In genomic region chr11:84721979-84722378, GRCm38 (mm10) we compare ENCODE assay signal across 12 mouse cellular contexts.
DNase-seq lines count a peak whose midpoint lies in the region; ATAC-seq and TF ChIP-seq lines count a peak whose summit lies in the region.
"Had no signal": no experiment of that assay in that cellular context is flagged by ENCODE, and none has a peak within 500 bp of the region (broad histone marks: within the 10 kb centered on the region; RNA-seq: fewer than 3 reads in every experiment).

No protein-coding gene starts in this region.

- no peak for ATAC-seq in hindbrain, embryonic 13.5 days (ENCODE audit: low FRiP score)
- ATAC-seq in intestine, embryonic 15.5 days: no peak

- H3K4me2 ChIP-seq in hindbrain, embryonic 13.5 days: no peak overlapping the region
- H3K4me2 ChIP-seq in intestine, embryonic 15.5 days (replicated peaks): no peak overlapping the region
- H3K4me2 ChIP-seq: embryonic facial prominence, embryonic 12.5 days; heart, embryonic 11.5 days had no signal

- intact Hi-C loops in gastrocnemius, adult 2 months (cut with DNase I): no loop called here
- intact Hi-C loops in gastrocnemius, postnatal 36 days (cut with DNase I): no loop called here

- no peaks in the 10 kb centered on the region for H3K9me3 ChIP-seq in hindbrain, embryonic 13.5 days
- H3K9me3 ChIP-seq in intestine, embryonic 15.5 days: no peaks in the 10 kb centered on the region
- H3K9me3 ChIP-seq: embryonic facial prominence, embryonic 12.5 days had no signal

- 36% methylated on average over 3 of the region's 3 CpGs for WGBS in hindbrain, embryonic 13.5 days
- 27% methylated on average over 3 of the region's 3 CpGs for WGBS in intestine, embryonic 15.5 days

- TF ChIP-seq CTCF in gastrocnemius, adult 2 months (IDR thresholded peaks at IDR 0.05): peak; percentile 26; the same call in 1 of the 2 replicates

- peaks cover 44% of the 10 kb centered on the region for H3K4me1 ChIP-seq in hindbrain, embryonic 13.5 days (replicated peaks)
- H3K4me1 ChIP-seq in intestine, embryonic 15.5 days (replicated peaks): no peaks in the 10 kb centered on the region
- H3K4me1 ChIP-seq: embryonic facial prominence, embryonic 12.5 days had no signal

- no peak overlapping the region for H3K27ac ChIP-seq in gastrocnemius, adult 2 months
- peak overlapping the region; percentile 70 for H3K27ac ChIP-seq in hindbrain, embryonic 13.5 days
- H3K27ac ChIP-seq in intestine, embryonic 15.5 days: no peak overlapping the region
- H3K27ac ChIP-seq: embryonic facial prominence, embryonic 12.5 days had no signal

- DNase-seq in gastrocnemius, adult 2 months: no peak
- no peak for DNase-seq in gastrocnemius, postnatal 36 days
- DNase-seq in thymus, postnatal 4 days: peak; percentile 22
- no peak for DNase-seq in thymus, postnatal 10 days (ENCODE audit: low spot score in 2 of 2)
- DNase-seq in testis, postnatal 14 days (ENCODE audit: low spot score): peak; percentile 35
- DNase-seq in right cerebral cortex, postnatal 14 days: no peak
- DNase-seq: lung, postnatal 4 days; right cerebral cortex, postnatal 25 days had no signal

- no peak overlapping the region for H3K9ac ChIP-seq in hindbrain, embryonic 13.5 days
- no peak overlapping the region for H3K9ac ChIP-seq in intestine, embryonic 15.5 days
- H3K9ac ChIP-seq: embryonic facial prominence, embryonic 12.5 days had no signal

- no peak overlapping the region for H3K4me3 ChIP-seq in gastrocnemius, adult 2 months
- H3K4me3 ChIP-seq in hindbrain, embryonic 13.5 days: no peak overlapping the region
- no peak overlapping the region for H3K4me3 ChIP-seq in intestine, embryonic 15.5 days (replicated peaks)
- H3K4me3 ChIP-seq: embryonic facial prominence, embryonic 12.5 days had no signal

- H3K27me3 ChIP-seq in hindbrain, embryonic 13.5 days: peaks cover 18% of the 10 kb centered on the region
- 0 out of 2 replicates have a peak, but pooled peaks cover 4% of the 10 kb centered on the region for H3K27me3 ChIP-seq in intestine, embryonic 15.5 days (replicated peaks)

- no peaks in the 10 kb centered on the region for H3K36me3 ChIP-seq in hindbrain, embryonic 13.5 days
- no peaks in the 10 kb centered on the region for H3K36me3 ChIP-seq in intestine, embryonic 15.5 days
- H3K36me3 ChIP-seq: embryonic facial prominence, embryonic 12.5 days had no signal

Comparison
In these comparisons a context has a peak if more than half of its experiments do, and no peak if none do; other contexts are left out.
1. DNase-seq: peak in thymus, postnatal 4 days (single experiment) and testis, postnatal 14 days (single experiment); none in gastrocnemius, adult 2 months (single experiment), gastrocnemius, postnatal 36 days (0 of 2), thymus, postnatal 10 days (0 of 2) and right cerebral cortex, postnatal 14 days (single experiment).